Mouse (Mus musculus) C2C12 (cell line): ENCODE data around the gene Zgrf1.

Experiments used
- CTCF ChIP-seq: IDR thresholded peaks from one replicate; pipeline ENCODE4 v1.5.1; 2011; ENCODE audit not compliant: control insufficient read depth, insufficient read depth, insufficient read length
- MYOG ChIP-seq: IDR thresholded peaks from one replicate; pipeline ENCODE4 v1.6.1; 2011; ENCODE audit not compliant: control insufficient read depth, insufficient read length; ENCODE audit errors: extremely low read depth

DNA sequence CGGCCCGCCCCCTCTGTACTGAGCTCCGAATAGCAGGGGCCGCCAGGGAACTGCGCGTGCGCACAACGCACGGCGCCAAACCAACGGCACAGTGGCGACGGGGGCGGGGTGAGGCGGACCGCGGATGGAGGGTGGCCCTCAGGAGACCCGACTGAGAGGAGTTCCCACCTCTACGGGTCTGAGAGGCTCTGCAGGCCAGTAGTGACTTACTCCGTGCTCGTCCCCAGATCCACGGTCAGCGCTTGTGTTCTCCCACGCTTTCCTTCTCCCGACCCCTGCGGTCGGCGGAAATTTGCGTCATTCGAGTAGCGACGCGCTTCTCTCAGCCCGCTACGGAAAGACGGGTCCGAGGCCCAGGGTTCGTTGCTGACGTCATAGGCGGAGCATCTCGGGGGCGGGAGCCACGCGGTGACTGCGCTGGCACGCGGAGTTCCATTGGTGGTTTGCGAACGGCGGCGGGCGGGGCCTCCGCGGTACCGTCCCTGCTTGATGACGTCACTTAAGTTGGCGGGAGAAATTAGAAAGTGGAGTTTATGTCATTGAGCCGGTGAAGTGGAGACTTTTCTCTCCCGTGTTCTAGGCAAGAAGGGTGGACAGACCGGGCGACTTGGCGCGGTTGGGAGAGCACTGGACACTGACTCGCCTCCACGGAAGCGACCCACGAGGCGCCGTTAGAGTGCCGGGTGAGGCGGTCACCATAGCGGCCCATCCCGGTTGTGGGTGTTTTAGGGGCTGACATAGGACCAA is at the start of gene Zgrf1, which contains the start of gene Larp7:
- TF ChIP-seq CTCF (no peak), MYOG (no peak)
